Mouse (Mus musculus): ENCODE results near the gene Tnrc6b.

DNA sequence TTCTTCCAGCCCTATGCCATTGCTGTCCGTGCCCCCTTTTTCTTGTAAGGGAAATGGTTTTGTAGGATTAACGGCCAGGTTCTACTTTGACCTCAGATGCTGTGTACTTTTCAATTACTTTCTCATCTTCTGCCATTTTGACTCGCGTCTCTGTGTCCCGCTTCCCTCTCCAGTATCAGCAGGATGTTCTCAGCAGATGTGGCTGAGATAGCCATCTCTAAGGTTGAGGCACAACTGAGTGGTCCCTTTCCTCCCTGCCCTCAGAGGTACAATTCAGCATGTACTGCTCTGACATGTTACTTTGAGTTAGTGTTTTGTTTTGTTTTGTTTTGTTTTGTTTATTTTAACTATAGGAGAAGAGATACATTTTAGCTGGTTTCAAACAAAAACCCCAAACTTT, 223.7 kb downstream of the Tnrc6b start:
- TF ChIP-seq CTCF (IDR thresholded peaks at IDR 0.05; ENCODE audit: low read depth, low read length) (no peak), POLR2A (IDR thresholded peaks at IDR 0.05; ENCODE audit: extremely low read depth, insufficient read depth, low read length) (no peak)
